Mouse (Mus musculus) CD4-positive naive resting alpha-beta T cell, adult 76 days (primary cell): Measurements from ENCODE around the gene Rap2c. TPM values are rescaled to one million over a fixed set of nuclear protein-coding genes. Genes with fewer than 3 reads are reported as not detected.

Experiments
- total RNA-seq: library from RNA; stranded (reverse); gene quantifications from one replicate; pipeline ENCODE4 v1.2.4, GENCODE M21; 2023

Gene Rap2c
- 38.8 TPM for total RNA-seq

GRCm38 (mm10) chrX:51017851-51018785, at the start of gene Rap2c:
Rap2c (minus strand) TSS chrX:51018018.

Other genes with a start within 250 kb of the Rap2c start
- 76.8 TPM for gene Stk26, start 177.0 kb downstream of the Rap2c start, total RNA-seq
- gene Frmd7, start 75.3 kb downstream of the Rap2c start, total RNA-seq = not detected
- 24.9 TPM for gene Mbnl3, start 188.5 kb upstream of the Rap2c start, total RNA-seq